In the genomic region with DNA sequence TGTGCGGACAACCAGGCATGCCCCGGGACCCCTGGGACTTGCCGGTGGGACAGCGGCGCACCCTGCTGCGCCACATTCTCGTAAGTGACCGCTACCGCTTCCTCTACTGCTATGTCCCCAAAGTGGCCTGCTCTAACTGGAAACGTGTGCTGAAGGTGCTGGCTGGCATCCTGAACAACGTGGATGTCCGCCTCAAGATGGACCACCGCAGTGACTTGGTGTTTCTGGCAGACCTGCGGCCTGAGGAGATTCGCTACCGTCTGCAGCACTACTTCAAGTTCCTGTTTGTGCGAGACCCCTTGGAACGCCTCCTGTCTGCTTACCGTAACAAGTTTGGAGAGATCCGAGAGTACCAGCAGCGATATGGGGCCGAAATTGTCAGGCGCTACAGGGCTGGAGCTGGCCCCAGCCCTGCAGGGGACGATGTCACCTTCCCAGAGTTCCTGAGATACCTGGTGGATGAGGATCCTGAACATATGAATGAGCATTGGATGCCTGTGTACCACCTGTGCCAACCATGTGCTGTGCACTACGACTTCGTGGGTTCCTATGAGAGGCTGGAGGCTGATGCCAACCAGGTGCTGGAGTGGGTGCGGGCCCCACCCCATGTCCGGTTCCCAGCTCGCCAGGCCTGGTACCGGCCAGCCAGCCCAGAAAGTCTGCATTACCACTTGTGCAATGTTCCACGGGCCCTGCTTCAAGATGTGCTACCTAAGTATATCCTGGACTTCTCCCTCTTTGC, we compare ENCODE assay signal across 8 mouse cellular contexts. TPM values are rescaled to one million over a fixed set of nuclear protein-coding genes. Genes with fewer than 3 reads are reported as not detected.
DNase-seq lines count a peak whose midpoint lies in the region; ATAC-seq and TF ChIP-seq lines count a peak whose summit lies in the region.

No protein-coding gene starts in this region.

- no peaks in the 10 kb centered on the region for H3K27me3 ChIP-seq in lung, embryonic 14.5 days (ENCODE audit: insufficient read depth, low read length)
- no peaks in the 10 kb centered on the region for H3K27me3 ChIP-seq in forebrain, embryonic 11.5 days (ENCODE audit: control insufficient read depth, insufficient read depth, low read length)
- no peaks in the 10 kb centered on the region for H3K27me3 ChIP-seq in limb, embryonic 12.5 days
- H3K27me3 ChIP-seq in neural tube, embryonic 13.5 days = no peaks in the 10 kb centered on the region

- peaks cover 14% of the 10 kb centered on the region; the same call in 1 of the 2 replicates for H3K36me3 ChIP-seq in lung, embryonic 14.5 days (ENCODE audit: insufficient read depth)
- H3K36me3 ChIP-seq in forebrain, embryonic 11.5 days (ENCODE audit: control insufficient read depth, insufficient read depth, low read length) = no peaks in the 10 kb centered on the region; the same call in 1 of the 2 replicates
- peaks cover 23% of the 10 kb centered on the region for H3K36me3 ChIP-seq in limb, embryonic 12.5 days
- H3K36me3 ChIP-seq in neural tube, embryonic 13.5 days = peaks cover 19% of the 10 kb centered on the region

- peak overlapping the region; percentile 82 for H3K9ac ChIP-seq in lung, embryonic 14.5 days
- peak overlapping the region; percentile 91 for H3K9ac ChIP-seq in forebrain, embryonic 11.5 days (ENCODE audit: low read length)
- H3K9ac ChIP-seq in limb, embryonic 12.5 days (replicated peaks) = peak overlapping the region; percentile 88
- peak overlapping the region; percentile 83 for H3K9ac ChIP-seq in neural tube, embryonic 13.5 days

- no peaks in the 10 kb centered on the region for H3K9me3 ChIP-seq in lung, embryonic 14.5 days (ENCODE audit: low read depth, low read length)
- H3K9me3 ChIP-seq in forebrain, embryonic 11.5 days (ENCODE audit: control insufficient read depth, low read length) = no peaks in the 10 kb centered on the region
- no peaks in the 10 kb centered on the region for H3K9me3 ChIP-seq in limb, embryonic 12.5 days
- no peaks in the 10 kb centered on the region for H3K9me3 ChIP-seq in neural tube, embryonic 13.5 days

- peak overlapping the region; percentile 77 for H3K27ac ChIP-seq in lung, embryonic 14.5 days (ENCODE audit: low read depth)
- no peak overlapping the region for H3K27ac ChIP-seq in forebrain, embryonic 11.5 days (ENCODE audit: low read depth, low read length)
- H3K27ac ChIP-seq in limb, embryonic 12.5 days = peak overlapping the region; percentile 80
- H3K27ac ChIP-seq in neural tube, embryonic 13.5 days (replicated peaks) = no peak overlapping the region

- peaks cover 15% of the 10 kb centered on the region; the same call in 1 of the 2 replicates for H3K4me1 ChIP-seq in lung, embryonic 14.5 days (ENCODE audit: insufficient read depth)
- peaks cover 8% of the 10 kb centered on the region for H3K4me1 ChIP-seq in forebrain, embryonic 11.5 days (replicated peaks; ENCODE audit: control insufficient read depth, insufficient read depth, low read length)
- peaks cover 35% of the 10 kb centered on the region for H3K4me1 ChIP-seq in limb, embryonic 12.5 days (replicated peaks)
- peaks cover 35% of the 10 kb centered on the region for H3K4me1 ChIP-seq in neural tube, embryonic 13.5 days (replicated peaks)

- DNase-seq in lung, embryonic 14.5 days = no peak
- DNase-seq in lung, adult 18-20 months = no peak
- DNase-seq in forebrain, embryonic 11.5 days (ENCODE audit: low spot score) = no peak
- DNase-seq in spleen, postnatal 10 days (ENCODE audit: low spot score in 2 of 2) = no peak
- DNase-seq in ovary, postnatal 14 days (ENCODE audit: low spot score) = no peak

- H3K4me3 ChIP-seq in lung, embryonic 14.5 days (ENCODE audit: low read depth, low read length) = peak overlapping the region; percentile 75
- peak overlapping the region; percentile 63 for H3K4me3 ChIP-seq in forebrain, embryonic 11.5 days (ENCODE audit: low read depth, low read length)
- peak overlapping the region; percentile 80 for H3K4me3 ChIP-seq in limb, embryonic 12.5 days (replicated peaks)
- H3K4me3 ChIP-seq in neural tube, embryonic 13.5 days = peak overlapping the region; percentile 64

- 24% methylated on average over 31 of the region's 31 CpGs for WGBS in lung, embryonic 14.5 days
- WGBS in forebrain, embryonic 11.5 days = 34% methylated on average over 31 of the region's 31 CpGs
- 29% methylated on average over 31 of the region's 31 CpGs for WGBS in limb, embryonic 12.5 days
- WGBS in neural tube, embryonic 13.5 days = 33% methylated on average over 31 of the region's 31 CpGs

- no peak for TF ChIP-seq CTCF in lung, embryonic 14.5 days (IDR thresholded peaks at IDR 0.05; ENCODE audit: low read depth)

- peak overlapping the region; percentile 93 for H3K4me2 ChIP-seq in lung, embryonic 14.5 days
- H3K4me2 ChIP-seq in forebrain, embryonic 11.5 days (ENCODE audit: low read depth, low read length, severe bottlenecking) = peak overlapping the region; percentile 97
- peak overlapping the region; percentile 94 for H3K4me2 ChIP-seq in limb, embryonic 12.5 days
- H3K4me2 ChIP-seq in neural tube, embryonic 13.5 days = peak overlapping the region; percentile 92

- ATAC-seq in lung, embryonic 14.5 days (ENCODE audit: insufficient read depth) = no peak
- ATAC-seq in forebrain, embryonic 11.5 days (replicated peaks; ENCODE audit: low FRiP score) = no peak
- no peak for ATAC-seq in limb, embryonic 12.5 days (ENCODE audit: insufficient number of reproducible peaks, insufficient read depth, low FRiP score, low TSS enrichment, low read depth)
- no peak for ATAC-seq in neural tube, embryonic 13.5 days (ENCODE audit: low read depth)
- no peak for ATAC-seq in frontal cortex, adult (ENCODE audit: low TSS enrichment)

RNA-seq across cellular contexts. Expression of gene Chst14, which starts 0.9 kb away (rescaled TPM):
- 39.4 and 40.8 TPM in 2 replicates for polyA plus RNA-seq in lung, embryonic 14.5 days (2014; fragmentation: Nextera tagmentation; extraction: Ambion mirVana)
- 15.7 and 20.4 TPM in 2 replicates for polyA plus RNA-seq in forebrain, embryonic 11.5 days (2014; fragmentation: Nextera tagmentation; extraction: Ambion mirVana)
- 42.9 and 45.6 TPM in 2 replicates for polyA plus RNA-seq in limb, embryonic 12.5 days (2016; fragmentation: Nextera tagmentation; extraction: Ambion mirVana)
- 10.4 TPM in 2 replicates for polyA plus RNA-seq in neural tube, embryonic 13.5 days (2015; fragmentation: Nextera tagmentation; extraction: Ambion mirVana)

RNA-seq across cellular contexts. Expression of gene Bahd1, which starts 27.0 kb away (rescaled TPM):
- polyA plus RNA-seq in lung, embryonic 14.5 days (2014; fragmentation: Nextera tagmentation; extraction: Ambion mirVana) = 0.83 and 0.92 TPM in 2 replicates
- 1.3 TPM in 2 replicates for polyA plus RNA-seq in forebrain, embryonic 11.5 days (2014; fragmentation: Nextera tagmentation; extraction: Ambion mirVana)
- 3.5 and 4.4 TPM in 2 replicates for polyA plus RNA-seq in limb, embryonic 12.5 days (2016; fragmentation: Nextera tagmentation; extraction: Ambion mirVana)
- 5.4 TPM in 2 replicates for polyA plus RNA-seq in neural tube, embryonic 13.5 days (2015; fragmentation: Nextera tagmentation; extraction: Ambion mirVana)

Comparison
In these comparisons a context has a peak if more than half of its experiments do, and no peak if none do; other contexts are left out.
1. H3K27ac ChIP-seq: peak in lung, embryonic 14.5 days (single experiment) and limb, embryonic 12.5 days (single experiment); none in forebrain, embryonic 11.5 days (single experiment) and neural tube, embryonic 13.5 days (single experiment).
2. Peak in every context shown above with its lines, with median percentiles within 50 percentile points of each other: H3K4me2 ChIP-seq, H3K4me3 ChIP-seq and H3K9ac ChIP-seq.